Mouse (Mus musculus) heart, postnatal 0 days (tissue): Measurements from ENCODE around the gene Olfr1423. TPM values are rescaled to one million over a fixed set of nuclear protein-coding genes. Genes with fewer than 3 reads are reported as not detected.

ENCODE experiments used
- ATAC-seq: fragments of 200-750 bp; cut with Nextera tagmentation; 2 replicates; pipeline ENCODE4 v1.8.0; 2017; ENCODE audit warnings: low read depth, moderate number of reproducible peaks, moderate library complexity; ENCODE audit not compliant: insufficient read depth
- DNase-seq: peaks from one replicate; pipeline ENCODE4 v3.0.0-alpha.2; 2016; ENCODE audit warnings: low spot score
- H3K27ac ChIP-seq: fragments of 300-500 bp; sonication (generic); 2 replicates; pipeline ENCODE4 v1.5.1; 2014; ENCODE audit warnings: low read depth, mild to moderate bottlenecking
- H3K27me3 ChIP-seq: fragments of 300-500 bp; sonication (generic); 2 replicates; pipeline ENCODE4 v1.6.1; 2014; ENCODE audit warnings: low read length, mixed read lengths; ENCODE audit not compliant: control insufficient read depth, insufficient read depth
- H3K36me3 ChIP-seq: fragments of 300-500 bp; sonication (generic); replicated peaks from 2 replicates; pipeline ENCODE4 v1.6.1; 2014; ENCODE audit warnings: low read length, mixed read lengths; ENCODE audit not compliant: control insufficient read depth, insufficient read depth
- H3K4me1 ChIP-seq: fragments of 300-500 bp; sonication (generic); 2 replicates; pipeline ENCODE4 v1.6.1; 2014; ENCODE audit warnings: antibody characterized with exemption; ENCODE audit not compliant: control insufficient read depth, insufficient read depth
- H3K4me2 ChIP-seq: fragments of 300-500 bp; sonication (generic); 2 replicates; pipeline ENCODE4 v1.6.1; 2014; ENCODE audit warnings: low read depth, mild to moderate bottlenecking, low read length, moderate library complexity
- H3K4me3 ChIP-seq: fragments of 300-500 bp; sonication (generic); 2 replicates; pipeline ENCODE4 v1.5.1; 2014; ENCODE audit warnings: low read depth, low read length
- H3K9ac ChIP-seq: fragments of 300-500 bp; sonication (generic); replicated peaks from 2 replicates; pipeline ENCODE4 v1.6.1; 2014; ENCODE audit warnings: low read depth, low read length, mixed read lengths
- H3K9me3 ChIP-seq: fragments of 300-500 bp; sonication (generic); replicated peaks from 2 replicates; pipeline ENCODE4 v1.6.1; 2016; ENCODE audit warnings: low read length; ENCODE audit not compliant: control insufficient read depth
- CTCF ChIP-seq: IDR thresholded peaks from 2 replicates; pipeline ENCODE4 v1.5.1; 2016; ENCODE audit warnings: antibody characterized with exemption, control low read depth, low read depth
- EP300 ChIP-seq: IDR thresholded peaks from 2 replicates; pipeline ENCODE4 v1.6.1; 2016; ENCODE audit warnings: antibody characterized with exemption, low read depth
- WGBS: fragments of 180-500 bp; shearing (Covaris S2); extraction: QIAGEN DNeasy Blood & Tissue Kit; methylation state at CpG from one replicate; pipeline ENCODE4 v1.1.7; 2014; 5-methylcytosine and 5-hydroxymethylcytosine counted together
- polyA plus RNA-seq: library from polyadenylated mRNA; unstranded; fragments of >200 nt; fragmentation: Nextera tagmentation; extraction: Ambion mirVana; gene quantifications from 2 replicates; pipeline ENCODE4 v1.2.1, GENCODE M21; 2015
- total RNA-seq: library from RNA; depleted of rRNA; stranded (reverse); fragments of >200 nt; gene quantifications from 2 replicates; pipeline ENCODE4 v1.2.3, GENCODE M21; 2014; ENCODE audit warnings: low replicate concordance

Olfr1423 gene
- total and polyA plus RNA-seq, 2 experiments from 2014 or later: not detected

- H3K27ac ChIP-seq: no peak overlapping the region
- no peaks in the 10 kb centered on the region for H3K9me3 ChIP-seq
- ATAC-seq: no peak
- H3K4me3 ChIP-seq: no peak overlapping the region
- no peaks in the 10 kb centered on the region for H3K36me3 ChIP-seq
- DNase-seq: no peak
- no peak overlapping the region for H3K4me2 ChIP-seq
- H3K4me1 ChIP-seq: no peaks in the 10 kb centered on the region
- no peak overlapping the region for H3K9ac ChIP-seq
- TF ChIP-seq EP300 (no peak), CTCF (no peak)
- no peaks in the 10 kb centered on the region for H3K27me3 ChIP-seq
Measured at GRCm38 (mm10) chr19:12037727-12038126, 3.4 kb downstream of the Olfr1423 start.

- DNase-seq: no peak
- H3K27ac ChIP-seq: no peak overlapping the region
- TF ChIP-seq EP300 (no peak), CTCF (no peak)
- no peaks in the 10 kb centered on the region for H3K27me3 ChIP-seq
- H3K9me3 ChIP-seq: no peaks in the 10 kb centered on the region
- no peak overlapping the region for H3K4me2 ChIP-seq
- 24% methylated on average over 2 of the region's 2 CpGs for WGBS
- no peak overlapping the region for H3K4me3 ChIP-seq
- H3K4me1 ChIP-seq: no peaks in the 10 kb centered on the region
- no peak for ATAC-seq
- H3K36me3 ChIP-seq: no peaks in the 10 kb centered on the region
- no peak overlapping the region for H3K9ac ChIP-seq
Measured at GRCm38 (mm10) chr19:12026606-12027005, 14.5 kb downstream of the Olfr1423 start.

GRCm38 (mm10) chr19:12025333-12025732, 15.8 kb downstream of the Olfr1423 start:
- ATAC-seq (no peak), DNase-seq (no peak)
- no peaks in the 10 kb centered on the region for H3K36me3 ChIP-seq
- H3K9me3 ChIP-seq: no peaks in the 10 kb centered on the region
- WGBS: 74% methylated on average over 3 of the region's 3 CpGs
- H3K27ac ChIP-seq: no peak overlapping the region
- H3K4me1 ChIP-seq: no peaks in the 10 kb centered on the region
- H3K9ac ChIP-seq: no peak overlapping the region
- TF ChIP-seq EP300: no peak
- TF ChIP-seq CTCF: no peak
- H3K4me2 ChIP-seq: no peak overlapping the region
- H3K4me3 ChIP-seq: no peak overlapping the region
- no peaks in the 10 kb centered on the region for H3K27me3 ChIP-seq

DNA sequence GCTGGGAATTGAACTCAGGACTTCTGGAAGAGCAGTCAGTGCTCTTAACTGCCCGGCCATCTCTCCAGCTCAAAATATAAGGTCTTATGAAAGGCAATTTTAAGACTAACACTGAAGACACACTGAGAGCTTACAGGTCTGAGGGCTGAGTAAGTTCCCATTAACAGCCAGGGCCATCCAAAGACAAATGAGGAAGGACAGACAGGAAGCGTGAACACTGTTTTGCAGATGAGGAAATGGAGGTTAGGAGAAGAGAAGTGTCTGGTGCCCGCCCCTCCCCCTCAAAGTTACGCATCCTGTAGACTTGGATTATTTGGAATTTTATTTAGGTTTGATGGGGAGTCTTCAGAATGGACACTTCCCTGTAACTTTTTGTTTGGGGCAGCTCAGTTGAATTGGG, 17.0 kb downstream of the Olfr1423 start:
- no peak for DNase-seq

GRCm38 (mm10) chr19:12016192-12016591, 24.9 kb downstream of the Olfr1423 start:
- Histone ChIP-seq H3K27ac (no peak overlapping the region), H3K36me3 (no peaks in the 10 kb centered on the region), H3K4me1 (0 out of 2 replicates have a peak, but pooled peaks cover 3% of the 10 kb centered on the region), H3K4me2 (no peak overlapping the region), H3K4me3 (no peak overlapping the region), H3K27me3 (no peaks in the 10 kb centered on the region), H3K9me3 (no peaks in the 10 kb centered on the region), H3K9ac (no peak overlapping the region)
- WGBS: 88% methylated on average over 4 of the region's 4 CpGs
- ATAC-seq (no peak), DNase-seq (no peak)
- TF ChIP-seq EP300 (no peak), CTCF (no peak)

More for the DNA sequence above, 17.0 kb downstream of the Olfr1423 start:
- ATAC-seq: no peak
- H3K36me3 ChIP-seq: no peaks in the 10 kb centered on the region
- WGBS: 71% methylated on average over 4 of the region's 4 CpGs
- H3K9ac ChIP-seq: no peak overlapping the region
- H3K4me2 ChIP-seq: no peak overlapping the region
- H3K27me3 ChIP-seq: no peaks in the 10 kb centered on the region
- H3K4me1 ChIP-seq: no peaks in the 10 kb centered on the region
- no peaks in the 10 kb centered on the region for H3K9me3 ChIP-seq
- no peak overlapping the region for H3K4me3 ChIP-seq
- H3K27ac ChIP-seq: no peak overlapping the region
- TF ChIP-seq EP300 (no peak), CTCF (no peak)

GRCm38 (mm10) chr19:12015708-12016107, 25.4 kb downstream of the Olfr1423 start:
- Histone ChIP-seq H3K27me3 (no peaks in the 10 kb centered on the region), H3K4me1 (0 out of 2 replicates have a peak, but pooled peaks cover 3% of the 10 kb centered on the region), H3K4me3 (no peak overlapping the region), H3K4me2 (no peak overlapping the region), H3K9me3 (no peaks in the 10 kb centered on the region), H3K9ac (no peak overlapping the region), H3K36me3 (no peaks in the 10 kb centered on the region), H3K27ac (no peak overlapping the region)
- 69% methylated on average over 8 of the region's 8 CpGs for WGBS
- no peak for TF ChIP-seq EP300
- peak; percentile 29 for TF ChIP-seq CTCF
- no peak for ATAC-seq
- DNase-seq: no peak
